Mouse (Mus musculus): ENCODE data around the gene Ptgr1. TPM values are rescaled to one million over a fixed set of nuclear protein-coding genes. Genes with fewer than 3 reads are reported as not detected.

Ptgr1 gene
- polyA plus RNA-seq, 1 experiment from 2014 or later, result 10.7 TPM

GRCm38 (mm10) chr4:59011446-59011845, 24.5 kb upstream of the Ptgr1 start:
- H3K9me3 ChIP-seq (ENCODE audit: control insufficient read depth, low read length), result no peaks in the 10 kb centered on the region
- WGBS, result 22% methylated on average over 3 of the region's 3 CpGs
- no peak overlapping the region for H3K4me3 ChIP-seq (ENCODE audit: control insufficient read depth in 1 of 2, insufficient read depth in 1 of 2, low read depth in 1 of 2, low read length in 2 of 2)
- H3K4me1 ChIP-seq (ENCODE audit: control insufficient read depth in 2 of 2, insufficient read depth in 2 of 2, low read length in 2 of 2), result peaks cover 6 to 16% of the 10 kb centered on the region in 2 experiments; a peak in 3 of 4 replicates
- no peak overlapping the region for H3K4me2 ChIP-seq (ENCODE audit: low read length)
- no peak overlapping the region for H3K9ac ChIP-seq (ENCODE audit: low read length)
- ATAC-seq (ENCODE audit: insufficient number of reproducible peaks, insufficient read depth, low FRiP score, low read depth), result no peak
- H3K36me3 ChIP-seq (ENCODE audit: control insufficient read depth, insufficient read depth, low read length), result 0 out of 2 replicates have a peak, but pooled peaks cover 5% of the 10 kb centered on the region
- no peaks in the 10 kb centered on the region for H3K27me3 ChIP-seq (ENCODE audit: control insufficient read depth, insufficient read depth, low read length)
- H3K27ac ChIP-seq (replicated peaks in 1 of 2; ENCODE audit: control insufficient read depth in 1 of 2, insufficient read depth in 1 of 2, low read depth in 2 of 2, low read length in 2 of 2), result no peak overlapping the region

- H3K27me3 ChIP-seq (ENCODE audit: control insufficient read depth, insufficient read depth, low read length), result no peaks in the 10 kb centered on the region
- ATAC-seq (ENCODE audit: insufficient number of reproducible peaks, insufficient read depth, low FRiP score, low read depth), result no peak
- WGBS, result 77% methylated on average over 4 of the region's 4 CpGs
- H3K4me2 ChIP-seq (ENCODE audit: low read length), result no peak overlapping the region
- peaks cover 10 to 27% of the 10 kb centered on the region in 2 experiments for H3K4me1 ChIP-seq (ENCODE audit: control insufficient read depth in 2 of 2, insufficient read depth in 2 of 2, low read length in 2 of 2)
- no peak overlapping the region for H3K9ac ChIP-seq (ENCODE audit: low read length)
- H3K4me3 ChIP-seq (ENCODE audit: control insufficient read depth in 1 of 2, insufficient read depth in 1 of 2, low read depth in 1 of 2, low read length in 2 of 2), result no peak overlapping the region
- H3K36me3 ChIP-seq (ENCODE audit: control insufficient read depth, insufficient read depth, low read length), result 0 out of 2 replicates have a peak, but pooled peaks cover 5% of the 10 kb centered on the region
- H3K27ac ChIP-seq (replicated peaks in 1 of 2; ENCODE audit: control insufficient read depth in 1 of 2, insufficient read depth in 1 of 2, low read depth in 2 of 2, low read length in 2 of 2), result no peak overlapping the region
- H3K9me3 ChIP-seq (ENCODE audit: control insufficient read depth, low read length), result no peaks in the 10 kb centered on the region
These were observed 22.8 kb upstream of the Ptgr1 start for GRCm38 (mm10) chr4:59009696-59010095.

DNA sequence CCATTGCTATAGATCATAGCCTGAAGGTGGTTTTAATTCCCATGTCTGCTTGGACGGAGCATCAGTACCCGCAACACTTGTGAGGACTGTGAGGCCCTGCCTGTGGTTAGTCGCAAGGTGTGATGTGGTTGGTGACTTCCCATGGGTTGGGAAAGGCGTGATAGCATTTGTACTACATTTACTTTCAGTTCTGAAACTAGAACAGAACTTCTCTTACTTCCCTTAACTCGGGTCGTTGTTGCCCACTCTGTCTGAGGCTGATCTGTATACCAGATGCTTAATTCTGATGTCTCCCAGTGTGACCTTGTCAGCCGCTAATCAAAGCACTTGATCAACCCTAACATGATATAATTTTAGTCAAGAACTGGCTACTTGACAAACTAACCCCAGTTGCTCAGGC, 22.3 kb upstream of the Ptgr1 start:
- no peak overlapping the region for H3K27ac ChIP-seq (replicated peaks in 1 of 2; ENCODE audit: control insufficient read depth in 1 of 2, insufficient read depth in 1 of 2, low read depth in 2 of 2, low read length in 2 of 2)
- H3K4me1 ChIP-seq (ENCODE audit: control insufficient read depth in 2 of 2, insufficient read depth in 2 of 2, low read length in 2 of 2), result peaks cover 12 to 32% of the 10 kb centered on the region in 2 experiments
- H3K4me2 ChIP-seq (ENCODE audit: low read length), result no peak overlapping the region
- no peak for ATAC-seq (ENCODE audit: insufficient number of reproducible peaks, insufficient read depth, low FRiP score, low read depth)
- H3K9me3 ChIP-seq (ENCODE audit: control insufficient read depth, low read length), result no peaks in the 10 kb centered on the region
- H3K27me3 ChIP-seq (ENCODE audit: control insufficient read depth, insufficient read depth, low read length), result no peaks in the 10 kb centered on the region
- no peak overlapping the region for H3K9ac ChIP-seq (ENCODE audit: low read length)
- H3K36me3 ChIP-seq (ENCODE audit: control insufficient read depth, insufficient read depth, low read length), result 0 out of 2 replicates have a peak, but pooled peaks cover 5% of the 10 kb centered on the region
- H3K4me3 ChIP-seq (ENCODE audit: control insufficient read depth in 1 of 2, insufficient read depth in 1 of 2, low read depth in 1 of 2, low read length in 2 of 2), result no peak overlapping the region
- WGBS, result 95% methylated on average over 7 of the region's 7 CpGs

DNA sequence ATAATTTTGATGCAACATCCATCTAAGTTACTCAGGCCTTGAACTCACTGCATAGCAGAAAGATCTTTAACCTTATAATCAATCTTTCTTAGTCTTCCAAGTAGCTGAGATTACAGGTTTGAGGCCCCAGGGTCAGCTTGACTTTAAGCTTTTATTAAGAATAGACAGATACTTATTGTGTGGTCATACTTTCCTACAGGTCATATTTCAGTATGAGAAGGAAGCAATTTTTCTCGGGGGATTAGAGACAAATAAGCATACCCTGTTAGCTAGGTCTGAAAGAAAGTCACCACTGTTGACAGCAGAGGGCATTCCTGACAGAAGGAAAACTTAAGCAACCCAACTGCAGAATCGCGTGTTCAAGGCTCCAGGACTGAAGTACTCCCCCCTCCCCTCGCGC, 21.1 kb upstream of the Ptgr1 start:
- peaks cover 12 to 37% of the 10 kb centered on the region in 2 experiments for H3K4me1 ChIP-seq (ENCODE audit: control insufficient read depth in 2 of 2, insufficient read depth in 2 of 2, low read length in 2 of 2)
- H3K27ac ChIP-seq (replicated peaks in 1 of 2; ENCODE audit: control insufficient read depth in 1 of 2, insufficient read depth in 1 of 2, low read depth in 2 of 2, low read length in 2 of 2), result no peak overlapping the region
- no peaks in the 10 kb centered on the region for H3K27me3 ChIP-seq (ENCODE audit: control insufficient read depth, insufficient read depth, low read length)
- H3K9me3 ChIP-seq (ENCODE audit: control insufficient read depth, low read length), result no peaks in the 10 kb centered on the region
- no peak overlapping the region for H3K4me2 ChIP-seq (ENCODE audit: low read length)
- H3K9ac ChIP-seq (ENCODE audit: low read length), result no peak overlapping the region
- WGBS, result 86% methylated on average over 5 of the region's 5 CpGs
- no peaks in the 10 kb centered on the region for H3K36me3 ChIP-seq (ENCODE audit: control insufficient read depth, insufficient read depth, low read length)
- no peak for ATAC-seq (ENCODE audit: insufficient number of reproducible peaks, insufficient read depth, low FRiP score, low read depth)
- H3K4me3 ChIP-seq (ENCODE audit: control insufficient read depth in 1 of 2, insufficient read depth in 1 of 2, low read depth in 1 of 2, low read length in 2 of 2), result no peak overlapping the region

GRCm38 (mm10) chr4:59007016-59007415, 20.1 kb upstream of the Ptgr1 start:
- ATAC-seq (ENCODE audit: insufficient number of reproducible peaks, insufficient read depth, low FRiP score, low read depth), result no peak
- H3K4me1 ChIP-seq (ENCODE audit: control insufficient read depth in 2 of 2, insufficient read depth in 2 of 2, low read length in 2 of 2), result peaks cover 13 to 37% of the 10 kb centered on the region in 2 experiments
- no peak overlapping the region for H3K4me3 ChIP-seq (ENCODE audit: control insufficient read depth in 1 of 2, insufficient read depth in 1 of 2, low read depth in 1 of 2, low read length in 2 of 2)
- no peak overlapping the region for H3K4me2 ChIP-seq (ENCODE audit: low read length)
- no peak overlapping the region for H3K9ac ChIP-seq (ENCODE audit: low read length)
- 80% methylated on average over 6 of the region's 6 CpGs for WGBS
- H3K27ac ChIP-seq (replicated peaks in 1 of 2; ENCODE audit: control insufficient read depth in 1 of 2, insufficient read depth in 1 of 2, low read depth in 2 of 2, low read length in 2 of 2), result no peak overlapping the region
- H3K27me3 ChIP-seq (ENCODE audit: control insufficient read depth, insufficient read depth, low read length), result no peaks in the 10 kb centered on the region
- no peaks in the 10 kb centered on the region for H3K36me3 ChIP-seq (ENCODE audit: control insufficient read depth, insufficient read depth, low read length)
- no peaks in the 10 kb centered on the region for H3K9me3 ChIP-seq (ENCODE audit: control insufficient read depth, low read length)

DNA sequence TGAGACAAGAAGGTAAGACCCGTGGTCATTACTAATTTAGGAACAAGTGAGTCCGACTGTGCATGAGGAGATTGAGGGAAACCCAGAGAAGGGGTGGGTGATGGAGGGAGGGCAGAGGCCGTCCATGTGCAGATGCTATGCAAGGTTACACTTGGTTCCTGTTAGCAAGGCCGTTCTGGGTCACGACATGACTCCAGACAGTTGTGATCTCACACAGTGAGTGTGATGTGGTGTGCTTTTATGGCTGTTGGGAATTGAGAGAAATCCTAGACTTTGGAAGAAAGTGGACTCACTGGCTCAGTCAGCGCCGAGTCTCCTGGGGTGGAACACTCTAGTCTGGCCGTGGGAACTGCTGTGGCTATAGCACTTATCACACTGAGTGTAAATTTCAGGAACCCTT, 19.3 kb upstream of the Ptgr1 start:
- Histone ChIP-seq H3K36me3 (ENCODE audit: control insufficient read depth, insufficient read depth, low read length) (no peaks in the 10 kb centered on the region), H3K9me3 (ENCODE audit: control insufficient read depth, low read length) (no peaks in the 10 kb centered on the region), H3K27ac (replicated peaks in 1 of 2; ENCODE audit: control insufficient read depth in 1 of 2, insufficient read depth in 1 of 2, low read depth in 2 of 2, low read length in 2 of 2) (no peak overlapping the region), H3K4me3 (ENCODE audit: control insufficient read depth in 1 of 2, insufficient read depth in 1 of 2, low read depth in 1 of 2, low read length in 2 of 2) (no peak overlapping the region), H3K4me2 (ENCODE audit: low read length) (no peak overlapping the region), H3K9ac (ENCODE audit: low read length) (no peak overlapping the region), H3K4me1 (ENCODE audit: control insufficient read depth in 2 of 2, insufficient read depth in 2 of 2, low read length in 2 of 2) (peaks cover 11 to 34% of the 10 kb centered on the region in 2 experiments), H3K27me3 (ENCODE audit: control insufficient read depth, insufficient read depth, low read length) (no peaks in the 10 kb centered on the region)
- WGBS, result 59% methylated on average over 8 of the region's 8 CpGs
- ATAC-seq (ENCODE audit: insufficient number of reproducible peaks, insufficient read depth, low FRiP score, low read depth), result no peak

GRCm38 (mm10) chr4:59003806-59004200, 16.9 kb upstream of the Ptgr1 start:
- peak overlapping the region in 1 of 2 experiments; percentile 87; a peak in 1 of 4 replicates for H3K27ac ChIP-seq (replicated peaks in 1 of 2; ENCODE audit: control insufficient read depth in 1 of 2, insufficient read depth in 1 of 2, low read depth in 2 of 2, low read length in 2 of 2)
- no peak for ATAC-seq (ENCODE audit: insufficient number of reproducible peaks, insufficient read depth, low FRiP score, low read depth)
- peak overlapping the region; percentile 88 for H3K9ac ChIP-seq (ENCODE audit: low read length)

More at GRCm38 (mm10) chr4:59003806-59004200, 16.9 kb upstream of the Ptgr1 start:
- H3K27me3 ChIP-seq (ENCODE audit: control insufficient read depth, insufficient read depth, low read length), result no peaks in the 10 kb centered on the region
- peak overlapping the region; percentile 74 to 82 for H3K4me3 ChIP-seq (ENCODE audit: control insufficient read depth in 1 of 2, insufficient read depth in 1 of 2, low read depth in 1 of 2, low read length in 2 of 2)
- peak overlapping the region; percentile 92 for H3K4me2 ChIP-seq (ENCODE audit: low read length)
- peaks cover 8 to 22% of the 10 kb centered on the region in 2 experiments for H3K4me1 ChIP-seq (ENCODE audit: control insufficient read depth in 2 of 2, insufficient read depth in 2 of 2, low read length in 2 of 2)
- whole genome bisulfite sequencing, result 22% methylated on average over 7 of the region's 7 CpGs
- no peaks in the 10 kb centered on the region for H3K9me3 ChIP-seq (ENCODE audit: control insufficient read depth, low read length)
- no peaks in the 10 kb centered on the region for H3K36me3 ChIP-seq (ENCODE audit: control insufficient read depth, insufficient read depth, low read length)
